Mouse (Mus musculus): ENCODE data around the gene Ptpn11. TPM values are rescaled to one million over a fixed set of nuclear protein-coding genes. Genes with fewer than 3 reads are reported as not detected.

The Ptpn11 gene
- polyA plus RNA-seq, 1 experiment = 17.3 TPM

DNA sequence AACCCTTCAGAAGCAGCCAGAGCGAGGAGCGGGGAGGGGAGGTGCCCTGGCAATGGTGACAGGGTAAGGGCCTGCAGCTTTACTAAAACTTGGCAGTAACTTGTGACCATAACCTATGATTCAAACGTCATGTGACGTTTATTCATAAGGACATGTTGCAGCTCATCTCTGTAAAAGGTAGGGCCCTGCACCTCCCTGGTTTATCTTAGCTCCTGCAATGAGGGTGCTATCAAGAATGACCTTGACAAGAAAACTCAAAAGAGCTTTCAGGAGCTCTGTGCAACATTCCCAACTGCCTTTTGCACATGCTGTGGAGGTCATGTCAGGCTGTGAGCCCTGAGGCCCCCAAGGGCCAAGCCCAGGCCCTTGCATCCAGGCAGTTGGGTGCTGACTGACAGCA lies 35.1 kb downstream of the Ptpn11 start:
- Histone ChIP-seq H3K4me3 (ENCODE audit: extremely low read depth, insufficient read depth, insufficient read length) (no peak overlapping the region), H3K27me3 (ENCODE audit: control insufficient read depth, insufficient read depth, low read length) (no peaks in the 10 kb centered on the region), H3K27ac (ENCODE audit: insufficient read depth, low read length) (no peak overlapping the region), H3K36me3 (ENCODE audit: control insufficient read depth, insufficient read depth, low read length) (peaks cover 27% of the 10 kb centered on the region), H3K4me1 (ENCODE audit: control insufficient read depth, insufficient read depth, insufficient read length) (no peaks in the 10 kb centered on the region)
- WGBS = 97% methylated on average over 4 of the region's 4 CpGs
- no peak for DNase-seq (ENCODE audit: low read depth in 1 of 2, low spot score in 2 of 2)
- no peak for TF ChIP-seq POLR2A (IDR thresholded peaks at IDR 0.05; ENCODE audit: low read depth, low read length)
- TF ChIP-seq CTCF (IDR thresholded peaks at IDR 0.05; ENCODE audit: extremely low read depth, insufficient read depth, insufficient read length, insufficient replicate concordance) = no peak

DNA sequence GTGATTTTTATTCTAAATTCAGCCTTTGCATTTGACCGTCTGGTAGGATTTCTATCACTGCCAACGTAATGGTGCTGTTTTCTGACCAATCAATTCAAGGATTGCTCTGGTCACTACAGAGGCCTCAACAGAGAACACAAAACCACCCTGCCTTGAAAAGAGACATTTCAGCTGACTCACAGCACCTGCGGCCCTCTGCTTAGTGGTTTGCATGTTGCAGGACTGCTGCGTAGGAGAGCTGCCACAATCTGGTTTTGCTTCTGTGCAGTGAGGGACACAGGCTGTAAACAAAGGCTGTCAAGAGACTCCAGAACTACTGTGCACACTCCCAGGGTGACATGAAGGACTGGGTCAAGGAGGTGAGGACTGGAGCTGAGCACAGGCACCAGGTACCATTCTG lies 40.5 kb downstream of the Ptpn11 start:
- no peak for TF ChIP-seq POLR2A (IDR thresholded peaks at IDR 0.05; ENCODE audit: low read depth, low read length)
- no peak for TF ChIP-seq CTCF (IDR thresholded peaks at IDR 0.05; ENCODE audit: extremely low read depth, insufficient read depth, insufficient read length, insufficient replicate concordance)
- 86% methylated on average over 4 of the region's 4 CpGs for WGBS
- H3K4me1 ChIP-seq (ENCODE audit: control insufficient read depth, insufficient read depth, insufficient read length) = no peaks in the 10 kb centered on the region

DNA sequence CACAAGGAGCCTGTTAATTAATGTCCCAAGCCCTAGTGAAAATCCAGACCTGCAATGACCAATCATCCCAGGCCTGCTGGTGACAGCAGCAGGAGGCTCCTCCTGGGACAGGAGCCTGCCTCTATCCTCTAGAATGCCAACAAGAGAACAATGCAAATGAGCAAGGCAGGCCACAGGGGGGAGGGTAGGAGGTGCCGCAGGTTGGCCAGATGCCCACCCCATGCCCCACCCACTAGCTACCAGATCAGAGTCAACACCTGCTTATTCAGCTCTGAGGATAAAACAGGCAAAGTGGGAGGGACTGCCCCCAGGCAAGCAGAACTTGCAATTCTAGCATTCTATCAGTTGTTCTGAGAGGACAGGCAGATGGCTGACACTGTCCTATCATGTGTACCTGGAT lies 42.0 kb downstream of the Ptpn11 start:
- Histone ChIP-seq H3K4me3 (ENCODE audit: extremely low read depth, insufficient read depth, insufficient read length) (no peak overlapping the region), H3K4me1 (ENCODE audit: control insufficient read depth, insufficient read depth, insufficient read length) (no peaks in the 10 kb centered on the region), H3K36me3 (ENCODE audit: control insufficient read depth, insufficient read depth, low read length) (peaks cover 37% of the 10 kb centered on the region), H3K27me3 (ENCODE audit: control insufficient read depth, insufficient read depth, low read length) (no peaks in the 10 kb centered on the region), H3K27ac (ENCODE audit: insufficient read depth, low read length) (no peak overlapping the region)
- 71% methylated on average over 1 of the region's 1 CpGs for WGBS
- TF ChIP-seq CTCF (IDR thresholded peaks at IDR 0.05; ENCODE audit: extremely low read depth, insufficient read depth, insufficient read length, insufficient replicate concordance) = no peak
- TF ChIP-seq POLR2A (IDR thresholded peaks at IDR 0.05; ENCODE audit: low read depth, low read length) = no peak
- no peak for DNase-seq (ENCODE audit: low read depth in 1 of 2, low spot score in 2 of 2)

More for the DNA sequence above, 40.5 kb downstream of the Ptpn11 start:
- no peak for DNase-seq (ENCODE audit: low read depth in 1 of 2, low spot score in 2 of 2)
- Histone ChIP-seq H3K4me3 (ENCODE audit: extremely low read depth, insufficient read depth, insufficient read length) (no peak overlapping the region), H3K36me3 (ENCODE audit: control insufficient read depth, insufficient read depth, low read length) (peaks cover 41% of the 10 kb centered on the region), H3K27ac (ENCODE audit: insufficient read depth, low read length) (no peak overlapping the region), H3K27me3 (ENCODE audit: control insufficient read depth, insufficient read depth, low read length) (no peaks in the 10 kb centered on the region)

DNA sequence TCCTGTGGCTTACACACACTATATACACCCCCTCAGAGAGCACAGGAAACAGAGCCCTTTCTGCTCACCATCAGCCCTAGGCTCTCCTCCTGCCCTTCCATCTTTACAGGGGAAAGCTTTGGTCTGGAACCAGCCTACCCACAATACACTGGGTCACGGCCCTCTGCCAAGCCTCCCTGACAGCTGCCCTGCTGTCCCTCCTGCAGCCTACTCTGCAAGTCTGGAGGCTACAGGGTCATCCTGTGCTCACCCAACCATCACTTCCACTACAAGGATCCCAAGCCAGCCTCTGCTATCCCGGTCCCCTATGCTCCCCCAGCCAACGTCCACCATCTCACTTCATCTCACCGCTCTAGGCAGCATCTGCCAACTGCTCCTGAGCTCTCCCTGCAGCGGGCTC lies 44.9 kb downstream of the Ptpn11 start:
- Histone ChIP-seq H3K4me1 (ENCODE audit: control insufficient read depth, insufficient read depth, insufficient read length) (no peaks in the 10 kb centered on the region), H3K36me3 (ENCODE audit: control insufficient read depth, insufficient read depth, low read length) (peaks cover 37% of the 10 kb centered on the region), H3K27ac (ENCODE audit: insufficient read depth, low read length) (no peak overlapping the region), H3K27me3 (ENCODE audit: control insufficient read depth, insufficient read depth, low read length) (no peaks in the 10 kb centered on the region), H3K4me3 (ENCODE audit: extremely low read depth, insufficient read depth, insufficient read length) (no peak overlapping the region)
- DNase-seq (ENCODE audit: low read depth in 1 of 2, low spot score in 2 of 2) = no peak
- WGBS = 96% methylated on average over 5 of the region's 5 CpGs
- TF ChIP-seq CTCF (IDR thresholded peaks at IDR 0.05; ENCODE audit: extremely low read depth, insufficient read depth, insufficient read length, insufficient replicate concordance) (no peak), POLR2A (IDR thresholded peaks at IDR 0.05; ENCODE audit: low read depth, low read length) (no peak)

DNA sequence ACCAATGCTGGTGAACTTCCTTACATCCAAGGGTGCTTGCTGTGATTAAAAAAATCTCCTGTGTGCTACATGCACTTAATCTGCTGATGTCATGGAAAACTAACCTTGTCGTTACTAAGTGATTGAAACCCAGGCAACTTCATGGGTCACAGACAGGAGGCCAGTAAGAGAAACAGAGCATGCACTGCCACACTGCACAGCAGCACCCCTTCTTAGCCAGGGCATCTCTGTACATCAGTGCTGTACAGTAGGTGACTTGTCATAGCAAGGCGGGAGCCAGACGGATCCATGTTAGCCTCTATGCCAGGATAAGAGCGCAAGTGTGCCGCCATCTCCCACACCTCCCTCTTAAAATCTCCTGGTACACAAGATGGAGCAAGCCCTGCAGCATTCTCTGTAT lies 45.6 kb downstream of the Ptpn11 start:
- 93% methylated on average over 5 of the region's 5 CpGs for WGBS
- DNase-seq (ENCODE audit: low read depth in 1 of 2, low spot score in 2 of 2) = no peak
- Histone ChIP-seq H3K4me1 (ENCODE audit: control insufficient read depth, insufficient read depth, insufficient read length) (no peaks in the 10 kb centered on the region), H3K27me3 (ENCODE audit: control insufficient read depth, insufficient read depth, low read length) (no peaks in the 10 kb centered on the region), H3K27ac (ENCODE audit: insufficient read depth, low read length) (no peak overlapping the region), H3K4me3 (ENCODE audit: extremely low read depth, insufficient read depth, insufficient read length) (no peak overlapping the region), H3K36me3 (ENCODE audit: control insufficient read depth, insufficient read depth, low read length) (peaks cover 36% of the 10 kb centered on the region)
- TF ChIP-seq CTCF (IDR thresholded peaks at IDR 0.05; ENCODE audit: extremely low read depth, insufficient read depth, insufficient read length, insufficient replicate concordance) (no peak), POLR2A (IDR thresholded peaks at IDR 0.05; ENCODE audit: low read depth, low read length) (no peak)

DNA sequence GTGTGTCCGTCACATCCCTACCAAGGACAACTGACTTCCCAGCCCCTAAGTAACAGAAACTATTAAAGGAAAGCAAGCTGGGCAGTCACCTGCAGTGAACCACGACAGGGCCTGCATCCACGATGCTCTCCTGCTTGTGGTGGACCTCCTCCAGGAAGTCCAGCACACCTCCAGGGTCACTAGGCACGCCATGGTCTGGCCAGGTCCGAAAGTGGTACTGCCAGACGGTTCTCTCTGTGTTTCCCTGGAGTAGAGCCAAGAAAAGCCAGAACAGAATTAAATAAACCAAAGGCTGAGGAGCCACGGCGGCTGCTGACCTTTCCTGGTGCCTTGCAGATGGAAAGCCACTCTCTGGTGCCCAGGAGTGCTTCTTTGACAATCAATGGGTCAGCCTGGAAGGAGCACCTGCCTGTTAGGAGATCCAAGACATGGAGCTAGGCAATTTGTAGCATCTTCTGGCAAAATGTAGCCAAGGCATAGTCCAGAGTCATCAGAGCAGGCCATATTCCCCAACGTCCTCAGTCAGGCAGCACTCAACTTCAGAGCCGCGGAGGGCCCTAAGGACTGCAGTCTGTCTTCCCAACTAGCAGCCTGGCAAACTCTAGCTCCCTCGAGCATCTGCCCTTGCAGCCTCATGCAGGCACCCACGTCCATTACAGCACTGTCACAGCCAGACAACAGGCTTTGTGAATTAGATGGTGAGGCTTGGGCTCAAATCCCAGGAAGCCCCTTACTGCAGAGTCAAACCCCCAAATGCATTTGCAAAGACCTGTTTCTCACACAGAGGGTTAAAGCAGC lies 46.6 kb downstream of the Ptpn11 start:
- no peak overlapping the region for H3K27ac ChIP-seq (ENCODE audit: insufficient read depth, low read length)
- H3K4me3 ChIP-seq (ENCODE audit: extremely low read depth, insufficient read depth, insufficient read length) = no peak overlapping the region
- no peaks in the 10 kb centered on the region for H3K27me3 ChIP-seq (ENCODE audit: control insufficient read depth, insufficient read depth, low read length)
- H3K36me3 ChIP-seq (ENCODE audit: control insufficient read depth, insufficient read depth, low read length) = peaks cover 36% of the 10 kb centered on the region
- no peak for DNase-seq (ENCODE audit: low read depth in 1 of 2, low spot score in 2 of 2)
- H3K4me1 ChIP-seq (ENCODE audit: control insufficient read depth, insufficient read depth, insufficient read length) = no peaks in the 10 kb centered on the region
- TF ChIP-seq CTCF (IDR thresholded peaks at IDR 0.05; ENCODE audit: extremely low read depth, insufficient read depth, insufficient read length, insufficient replicate concordance) = no peak
- TF ChIP-seq POLR2A (IDR thresholded peaks at IDR 0.05; ENCODE audit: low read depth, low read length) = no peak
- 90% methylated on average over 13 of the region's 13 CpGs for WGBS

DNA sequence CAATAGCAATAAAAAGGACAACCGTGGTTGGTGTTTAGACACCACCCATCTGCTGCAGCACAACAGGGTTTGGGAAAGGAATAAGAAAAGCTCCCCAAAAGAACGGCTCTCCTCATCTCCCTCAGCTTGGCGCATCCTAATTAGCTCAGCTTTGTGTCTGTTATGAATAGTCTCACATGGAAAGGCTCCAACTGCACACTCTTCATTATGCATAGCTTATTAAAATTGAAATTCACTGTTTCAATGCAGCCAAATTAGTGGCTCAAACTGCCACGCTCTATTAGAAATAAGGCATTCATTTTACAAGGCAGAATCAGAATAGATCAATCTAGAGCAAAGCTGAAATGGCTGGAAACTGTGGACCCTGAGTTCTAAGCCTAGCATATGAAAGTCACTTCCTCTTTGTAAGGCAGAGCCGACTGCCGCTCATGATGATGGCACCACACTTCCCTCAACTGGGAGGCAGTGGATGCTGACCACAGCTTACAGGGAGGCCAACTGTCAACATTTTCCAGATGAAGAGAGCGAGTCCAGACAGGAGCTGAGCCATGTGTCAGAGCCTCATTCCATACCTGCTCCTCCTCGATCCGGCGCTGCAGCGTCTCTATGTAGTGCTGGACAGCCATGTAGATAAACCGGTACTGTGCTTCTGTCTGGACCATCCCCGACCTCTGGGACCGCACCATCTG lies 48.6 kb downstream of the Ptpn11 start:
- H3K27ac ChIP-seq (ENCODE audit: insufficient read depth, low read length) = no peak overlapping the region
- H3K27me3 ChIP-seq (ENCODE audit: control insufficient read depth, insufficient read depth, low read length) = no peaks in the 10 kb centered on the region
- H3K4me3 ChIP-seq (ENCODE audit: extremely low read depth, insufficient read depth, insufficient read length) = no peak overlapping the region
- TF ChIP-seq CTCF (IDR thresholded peaks at IDR 0.05; ENCODE audit: extremely low read depth, insufficient read depth, insufficient read length, insufficient replicate concordance) = no peak
- TF ChIP-seq POLR2A (IDR thresholded peaks at IDR 0.05; ENCODE audit: low read depth, low read length) = no peak
- no peaks in the 10 kb centered on the region for H3K4me1 ChIP-seq (ENCODE audit: control insufficient read depth, insufficient read depth, insufficient read length)
- DNase-seq (ENCODE audit: low read depth in 1 of 2, low spot score in 2 of 2) = no peak
- peaks cover 24% of the 10 kb centered on the region for H3K36me3 ChIP-seq (ENCODE audit: control insufficient read depth, insufficient read depth, low read length)
- 84% methylated on average over 14 of the region's 14 CpGs for WGBS

Measured in spleen, adult 2 months (tissue).